Comparison of ENCODE assay signal across 8 mouse cellular contexts in the genomic region with DNA sequence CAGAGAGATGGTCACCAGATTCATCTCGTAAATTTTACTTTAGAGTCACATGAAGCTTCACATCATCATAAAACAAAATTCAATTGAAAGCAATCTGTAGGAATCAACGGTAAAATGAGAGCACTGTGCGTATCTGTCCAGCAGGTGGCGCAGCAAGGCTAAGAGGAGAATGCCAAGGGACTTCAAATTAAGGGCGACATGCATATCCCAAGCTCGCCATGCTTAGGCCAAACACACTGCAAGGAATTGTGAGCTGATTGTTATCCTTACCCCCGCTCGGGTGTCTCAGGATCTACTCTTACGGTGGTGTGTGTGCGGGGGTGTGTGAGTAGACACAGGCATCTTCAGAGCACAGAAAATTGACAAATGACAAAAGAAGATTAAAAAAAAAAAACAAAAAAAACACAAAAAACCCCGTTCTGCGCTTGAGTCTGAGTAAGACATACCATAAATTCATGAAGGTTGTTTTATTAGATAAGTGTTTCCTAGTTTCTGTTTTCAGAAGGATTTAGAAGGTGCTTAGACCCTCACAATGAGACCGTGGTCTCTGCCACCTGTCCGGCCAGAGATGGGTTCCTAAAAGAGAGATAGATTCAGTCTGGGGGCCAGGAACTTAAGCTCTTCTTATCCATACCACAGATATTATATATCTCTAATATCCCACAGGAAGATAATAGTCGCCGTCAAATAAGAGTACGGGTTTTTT.
DNase-seq lines count a peak whose midpoint lies in the region; ATAC-seq and TF ChIP-seq lines count a peak whose summit lies in the region.

No protein-coding gene starts in this region.

- peak overlapping the region; percentile 17; the same call in 1 of the 2 replicates for H3K27ac ChIP-seq in forebrain, embryonic 15.5 days (replicated peaks)

- no peaks in the 10 kb centered on the region for H3K27me3 ChIP-seq in forebrain, embryonic 15.5 days

- 0 out of 2 replicates have a peak overlapping the region, but pooled peaks have one; percentile 17 for H3K4me3 ChIP-seq in forebrain, embryonic 15.5 days
- H3K4me3 ChIP-seq in lung, adult 2 months (replicated peaks; ENCODE audit: extremely low read depth, low read depth, low read length): no peak overlapping the region

- H3K9me3 ChIP-seq in forebrain, embryonic 15.5 days: no peaks in the 10 kb centered on the region

- WGBS in forebrain, embryonic 15.5 days: 12% methylated on average over 17 of the region's 17 CpGs
- WGBS in lung, adult 2 months: 15% methylated on average over 17 of the region's 17 CpGs

- peak; percentile 77 for DNase-seq in ES-CJ7 (ENCODE audit: low read depth, low spot score)
- DNase-seq in heart, postnatal 36 days: peak; percentile 39 to 67
- DNase-seq in layer of hippocampus, adult 18-20 months (ENCODE audit: low spot score in 2 of 2): peak; percentile 71 to 91
- DNase-seq in lung, adult 2 months: peak; percentile 39
- peak; percentile 38 for DNase-seq in ovary, postnatal 10 days (ENCODE audit: low spot score)
- DNase-seq in thymus, postnatal 4 days: peak; percentile 78

- H3K4me2 ChIP-seq in forebrain, embryonic 15.5 days (replicated peaks): peak overlapping the region; percentile 35

- no peaks in the 10 kb centered on the region for H3K36me3 ChIP-seq in forebrain, embryonic 15.5 days

- H3K9ac ChIP-seq in forebrain, embryonic 15.5 days (replicated peaks): no peak overlapping the region

- TF ChIP-seq CTCF in lung, adult 2 months (IDR thresholded peaks at IDR 0.05; ENCODE audit: insufficient read depth, low read length): peak; percentile 76

- peak; percentile 82 for ATAC-seq in cerebellum, adult (ENCODE audit: insufficient number of reproducible peaks, low FRiP score, low TSS enrichment)
- ATAC-seq in forebrain, embryonic 15.5 days (replicated peaks): peak; percentile 80

- H3K4me1 ChIP-seq in forebrain, embryonic 15.5 days: peaks cover 6% of the 10 kb centered on the region
- no peaks in the 10 kb centered on the region for H3K4me1 ChIP-seq in lung, adult 2 months (ENCODE audit: control insufficient read depth, insufficient read depth, low read length)

- no peak for TF ChIP-seq POLR2A in lung, adult 2 months (IDR thresholded peaks at IDR 0.05; ENCODE audit: borderline replicate concordance, extremely low read depth, low read depth, low read length)

- intact Hi-C loops in heart, postnatal 36 days (cut with DNase I): loop anchor here (1.0 kb wide), 1 partner anchor 203 kb away; no protein-coding TSS in a partner anchor
